Mouse (Mus musculus) limb, embryonic 10.5 days (tissue): ENCODE measurements around the gene Aco2. TPM values are rescaled to one million over a fixed set of nuclear protein-coding genes. Genes with fewer than 3 reads are reported as not detected.

Source experiments
- DNase-seq: peaks from one replicate; pipeline ENCODE4 v3.0.0-alpha.2; 2017; ENCODE audit warnings: low spot score
- H3K27ac ChIP-seq: fragments of 300-500 bp; sonication (generic); 2 replicates; pipeline ENCODE4 v1.5.1; 2016; ENCODE audit warnings: mild to moderate bottlenecking
- H3K27me3 ChIP-seq: fragments of 300-500 bp; sonication (generic); 2 replicates; pipeline ENCODE4 v1.6.1; 2016; ENCODE audit warnings: low read depth, mild to moderate bottlenecking; ENCODE audit not compliant: poor library complexity, severe bottlenecking
- H3K36me3 ChIP-seq: fragments of 300-500 bp; sonication (generic); 2 replicates; pipeline ENCODE4 v1.6.1; 2016; ENCODE audit warnings: mild to moderate bottlenecking, moderate library complexity
- H3K4me1 ChIP-seq: fragments of 300-500 bp; sonication (generic); 2 replicates; pipeline ENCODE4 v1.6.1; 2016
- H3K4me3 ChIP-seq: fragments of 300-500 bp; sonication (generic); 2 replicates; pipeline ENCODE4 v1.5.1; 2016; ENCODE audit warnings: mild to moderate bottlenecking, moderate library complexity
- H3K9me3 ChIP-seq: fragments of 300-500 bp; sonication (generic); replicated peaks from 2 replicates; pipeline ENCODE4 v1.6.1; 2016; ENCODE audit warnings: mild to moderate bottlenecking
- WGBS: fragments of 180-500 bp; shearing (Covaris S2); methylation state at CpG from one replicate; pipeline ENCODE4 v1.1.7; 2016; 5-methylcytosine and 5-hydroxymethylcytosine counted together
- polyA plus RNA-seq: library from polyadenylated mRNA; unstranded; fragments of >200 nt; fragmentation: Nextera tagmentation; extraction: Ambion mirVana; gene quantifications from 2 replicates; pipeline ENCODE4 v1.2.1, GENCODE M21; 2016

Aco2 gene
- polyA plus RNA-seq, 1 experiment from 2014 or later = 172 TPM

- H3K36me3 ChIP-seq = peaks cover 73% of the 10 kb centered on the region
- 87% methylated on average over 9 of the region's 9 CpGs for WGBS
- no peak overlapping the region for H3K4me3 ChIP-seq
- H3K9me3 ChIP-seq = no peaks in the 10 kb centered on the region
- no peak overlapping the region for H3K27ac ChIP-seq
- no peaks in the 10 kb centered on the region for H3K27me3 ChIP-seq
- H3K4me1 ChIP-seq = peaks cover 7% of the 10 kb centered on the region
- DNase-seq = no peak
Measured at GRCm38 (mm10) chr15:81849104-81849503, 23.0 kb upstream of the Aco2 start.

- WGBS = 87% methylated on average over 14 of the region's 14 CpGs
Measured at GRCm38 (mm10) chr15:81850718-81851117, 21.4 kb upstream of the Aco2 start.

GRCm38 (mm10) chr15:81851375-81851774 lies 20.7 kb upstream of the Aco2 start:
- DNase-seq = no peak
- no peaks in the 10 kb centered on the region for H3K9me3 ChIP-seq
- no peaks in the 10 kb centered on the region for H3K27me3 ChIP-seq
- peaks cover 19% of the 10 kb centered on the region for H3K4me1 ChIP-seq
- no peak overlapping the region for H3K4me3 ChIP-seq
- peaks cover 85% of the 10 kb centered on the region for H3K36me3 ChIP-seq
- WGBS = 97% methylated on average over 15 of the region's 15 CpGs
- no peak overlapping the region for H3K27ac ChIP-seq

More at GRCm38 (mm10) chr15:81850718-81851117, 21.4 kb upstream of the Aco2 start:
- Histone ChIP-seq H3K27me3 (no peaks in the 10 kb centered on the region), H3K36me3 (peaks cover 85% of the 10 kb centered on the region), H3K4me3 (no peak overlapping the region), H3K27ac (no peak overlapping the region), H3K4me1 (peaks cover 14% of the 10 kb centered on the region), H3K9me3 (no peaks in the 10 kb centered on the region)
- DNase-seq = no peak

GRCm38 (mm10) chr15:81852411-81853000 lies 19.6 kb upstream of the Aco2 start:
- H3K27ac ChIP-seq = no peak overlapping the region
- H3K4me3 ChIP-seq = no peak overlapping the region
- no peaks in the 10 kb centered on the region for H3K9me3 ChIP-seq
- 93% methylated on average over 9 of the region's 9 CpGs for WGBS
- no peaks in the 10 kb centered on the region for H3K27me3 ChIP-seq
- peaks cover 75% of the 10 kb centered on the region for H3K36me3 ChIP-seq
- no peak for DNase-seq
- H3K4me1 ChIP-seq = peaks cover 28% of the 10 kb centered on the region

GRCm38 (mm10) chr15:81853081-81853480 lies 19.0 kb upstream of the Aco2 start:
- Histone ChIP-seq H3K27me3 (no peaks in the 10 kb centered on the region), H3K27ac (no peak overlapping the region), H3K4me3 (no peak overlapping the region), H3K36me3 (peaks cover 69% of the 10 kb centered on the region), H3K9me3 (no peaks in the 10 kb centered on the region), H3K4me1 (peaks cover 28% of the 10 kb centered on the region)
- no peak for DNase-seq
- 92% methylated on average over 7 of the region's 7 CpGs for WGBS

GRCm38 (mm10) chr15:81856030-81856790 lies 15.9 kb upstream of the Aco2 start:
- H3K27me3 ChIP-seq = no peaks in the 10 kb centered on the region
- no peaks in the 10 kb centered on the region for H3K9me3 ChIP-seq
- H3K4me1 ChIP-seq = peaks cover 38% of the 10 kb centered on the region
- DNase-seq = peak; percentile 88
- WGBS = under 1% methylated on average over 28 of the region's 28 CpGs
- peak overlapping the region; percentile 96 for H3K27ac ChIP-seq
- peaks cover 40% of the 10 kb centered on the region for H3K36me3 ChIP-seq
- H3K4me3 ChIP-seq = peak overlapping the region; percentile 95

GRCm38 (mm10) chr15:81856938-81857723 lies 15.0 kb upstream of the Aco2 start:
- Histone ChIP-seq H3K9me3 (no peaks in the 10 kb centered on the region), H3K27ac (peak overlapping the region; percentile 96), H3K4me1 (peaks cover 38% of the 10 kb centered on the region), H3K27me3 (no peaks in the 10 kb centered on the region), H3K4me3 (peak overlapping the region; percentile 95), H3K36me3 (peaks cover 31% of the 10 kb centered on the region)
- WGBS = under 1% methylated on average over 14 of the region's 14 CpGs
- no peak for DNase-seq

- peaks cover 38% of the 10 kb centered on the region for H3K4me1 ChIP-seq
- H3K27me3 ChIP-seq = no peaks in the 10 kb centered on the region
- H3K9me3 ChIP-seq = no peaks in the 10 kb centered on the region
- H3K36me3 ChIP-seq = peaks cover 25% of the 10 kb centered on the region
- peak overlapping the region; percentile 96 for H3K27ac ChIP-seq
- DNase-seq = no peak
- peak overlapping the region; percentile 95 for H3K4me3 ChIP-seq
- under 1% methylated on average over 33 of the region's 33 CpGs for WGBS
Measured at GRCm38 (mm10) chr15:81857724-81858116, 14.4 kb upstream of the Aco2 start.

GRCm38 (mm10) chr15:81858138-81858516 lies 14.0 kb upstream of the Aco2 start:
- Histone ChIP-seq H3K9me3 (no peaks in the 10 kb centered on the region), H3K27me3 (no peaks in the 10 kb centered on the region), H3K4me1 (peaks cover 38% of the 10 kb centered on the region), H3K27ac (peak overlapping the region; percentile 96), H3K36me3 (peaks cover 21% of the 10 kb centered on the region), H3K4me3 (peak overlapping the region; percentile 95)
- WGBS = 0% methylated on average over 23 of the region's 23 CpGs
- DNase-seq = peak; percentile 96

GRCm38 (mm10) chr15:81858517-81859329 lies 13.4 kb upstream of the Aco2 start, which contains the start of gene Tob2:
Gene Tob2, minus strand, starts transcription at chr15:81858796.
- H3K4me1 ChIP-seq = peaks cover 38% of the 10 kb centered on the region
- peaks cover 20% of the 10 kb centered on the region for H3K36me3 ChIP-seq
- H3K27me3 ChIP-seq = no peaks in the 10 kb centered on the region
- H3K4me3 ChIP-seq = peak within 1 kb of the TSS; percentile 95
- H3K9me3 ChIP-seq = no peaks in the 10 kb centered on the region
- peak within 1 kb of the TSS; percentile 96 for H3K27ac ChIP-seq
- WGBS = under 1% methylated on average over 44 of the region's 44 CpGs
- peak; percentile 76 for DNase-seq

- Histone ChIP-seq H3K36me3 (peaks cover 20% of the 10 kb centered on the region), H3K27ac (peak overlapping the region; percentile 96), H3K4me1 (peaks cover 38% of the 10 kb centered on the region), H3K27me3 (no peaks in the 10 kb centered on the region), H3K9me3 (no peaks in the 10 kb centered on the region), H3K4me3 (peak overlapping the region; percentile 95)
- peak; percentile 88 for DNase-seq
- WGBS = under 1% methylated on average over 39 of the region's 39 CpGs
Measured at GRCm38 (mm10) chr15:81859330-81860255, 12.5 kb upstream of the Aco2 start.
